Mouse (Mus musculus): ENCODE data around the gene Csrp3. TPM values are rescaled to one million over a fixed set of nuclear protein-coding genes. Genes with fewer than 3 reads are reported as not detected.
A peak's percentile ranks its signal among the peaks of the same experiment; 100 is the strongest.

Csrp3 gene
- polyA plus RNA-seq, 1 experiment from 2014 or later, result 4.9 TPM

GRCm38 (mm10) chr7:48881971-48882609 lies 34.3 kb upstream of the Csrp3 start:
- Histone ChIP-seq H3K4me1 (peaks cover 48% of the 10 kb centered on the region), H3K9me3 (replicated peaks) (no peaks in the 10 kb centered on the region), H3K27ac (peak overlapping the region; percentile 92), H3K4me3 (replicated peaks) (peak overlapping the region; percentile 89), H3K36me3 (peaks cover 13% of the 10 kb centered on the region; the same call in 1 of the 2 replicates), H3K4me2 (peak overlapping the region; percentile 86), H3K9ac (peak overlapping the region; percentile 90), H3K27me3 (0 out of 2 replicates have a peak, but pooled peaks cover 3% of the 10 kb centered on the region)
- 2% methylated on average over 28 of the region's 28 CpGs for WGBS
- ATAC-seq (replicated peaks; ENCODE audit: low FRiP score), result no peak

- H3K9ac ChIP-seq, result peak within 1 kb of the TSS; percentile 90
- under 1% methylated on average over 26 of the region's 41 CpGs for WGBS
- 0 out of 2 replicates have a peak, but pooled peaks cover 3% of the 10 kb centered on the region for H3K27me3 ChIP-seq
- H3K9me3 ChIP-seq (replicated peaks), result no peaks in the 10 kb centered on the region
- H3K4me2 ChIP-seq, result peak within 1 kb of the TSS; percentile 86
- H3K4me1 ChIP-seq, result peaks cover 43% of the 10 kb centered on the region
- H3K4me3 ChIP-seq (replicated peaks), result peak within 1 kb of the TSS; percentile 89
- ATAC-seq (replicated peaks; ENCODE audit: low FRiP score), result peak; percentile 85
- H3K36me3 ChIP-seq, result peaks cover 19% of the 10 kb centered on the region
- peak within 1 kb of the TSS; percentile 92 for H3K27ac ChIP-seq
Measured at GRCm38 (mm10) chr7:48881486-48881885, 33.7 kb upstream of the Csrp3 start, which contains the start of gene E2f8. Gene E2f8 (minus strand): TSS chr7:48881596.

GRCm38 (mm10) chr7:48880591-48881481 lies 33.0 kb upstream of the Csrp3 start:
- WGBS, result under 1% methylated on average over 70 of the region's 77 CpGs
- Histone ChIP-seq H3K27ac (peak overlapping the region; percentile 92), H3K27me3 (0 out of 2 replicates have a peak, but pooled peaks cover 3% of the 10 kb centered on the region), H3K4me3 (replicated peaks) (peak overlapping the region; percentile 89), H3K9ac (peak overlapping the region; percentile 90), H3K36me3 (peaks cover 25% of the 10 kb centered on the region), H3K4me2 (peak overlapping the region; percentile 86), H3K9me3 (replicated peaks) (no peaks in the 10 kb centered on the region), H3K4me1 (peaks cover 43% of the 10 kb centered on the region)
- peak; percentile 98 for ATAC-seq (replicated peaks; ENCODE audit: low FRiP score)

DNA sequence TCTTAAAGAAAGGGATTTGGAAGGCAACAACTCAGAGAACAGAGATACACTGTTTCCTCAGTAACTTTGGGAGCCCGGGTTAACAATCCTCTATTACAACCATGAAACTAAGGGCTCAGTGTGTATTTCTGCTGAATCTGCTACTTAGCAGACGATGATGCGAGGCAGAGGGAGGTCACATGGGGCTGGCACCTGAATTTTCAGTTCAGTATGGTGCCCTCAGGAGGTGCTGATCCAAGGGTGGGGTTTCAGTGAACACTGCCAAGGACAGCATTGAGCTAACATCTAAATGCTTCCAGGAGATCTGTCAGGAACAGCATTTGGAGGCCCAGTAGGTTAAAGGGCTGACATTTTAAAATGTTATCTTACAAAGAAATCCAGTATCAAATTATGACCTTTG lies 31.7 kb upstream of the Csrp3 start:
- ATAC-seq (replicated peaks; ENCODE audit: low FRiP score), result no peak

GRCm38 (mm10) chr7:48877786-48878390 lies 30.1 kb upstream of the Csrp3 start:
- WGBS, result 39% methylated on average over 15 of the region's 15 CpGs
- Histone ChIP-seq H3K9me3 (replicated peaks) (no peaks in the 10 kb centered on the region), H3K27ac (peak overlapping the region; percentile 20; the same call in 1 of the 2 replicates), H3K4me1 (peaks cover 39% of the 10 kb centered on the region), H3K4me3 (replicated peaks) (peak overlapping the region; percentile 4; the same call in 1 of the 2 replicates), H3K36me3 (peaks cover 54% of the 10 kb centered on the region), H3K9ac (no peak overlapping the region), H3K4me2 (peak overlapping the region; percentile 38), H3K27me3 (0 out of 2 replicates have a peak, but pooled peaks cover 1% of the 10 kb centered on the region)
- ATAC-seq (replicated peaks; ENCODE audit: low FRiP score), result no peak

More for the DNA sequence above, 31.7 kb upstream of the Csrp3 start:
- Histone ChIP-seq H3K9me3 (replicated peaks) (no peaks in the 10 kb centered on the region), H3K9ac (peak overlapping the region; percentile 12; the same call in 1 of the 2 replicates), H3K4me3 (replicated peaks) (peak overlapping the region; percentile 34), H3K27me3 (0 out of 2 replicates have a peak, but pooled peaks cover 3% of the 10 kb centered on the region), H3K4me1 (peaks cover 43% of the 10 kb centered on the region), H3K4me2 (peak overlapping the region; percentile 55), H3K36me3 (peaks cover 37% of the 10 kb centered on the region), H3K27ac (no peak overlapping the region)
- 59% methylated on average over 3 of the region's 3 CpGs for WGBS

GRCm38 (mm10) chr7:48876526-48876925 lies 28.7 kb upstream of the Csrp3 start:
- no peaks in the 10 kb centered on the region for H3K27me3 ChIP-seq
- no peaks in the 10 kb centered on the region for H3K9me3 ChIP-seq (replicated peaks)
- H3K4me1 ChIP-seq, result peaks cover 30% of the 10 kb centered on the region
- no peak overlapping the region for H3K4me3 ChIP-seq (replicated peaks)
- H3K9ac ChIP-seq, result no peak overlapping the region
- no peak overlapping the region for H3K4me2 ChIP-seq
- ATAC-seq (replicated peaks; ENCODE audit: low FRiP score), result no peak
- no peak overlapping the region for H3K27ac ChIP-seq
- 68% methylated on average over 4 of the region's 4 CpGs for WGBS
- peaks cover 68% of the 10 kb centered on the region for H3K36me3 ChIP-seq

DNA sequence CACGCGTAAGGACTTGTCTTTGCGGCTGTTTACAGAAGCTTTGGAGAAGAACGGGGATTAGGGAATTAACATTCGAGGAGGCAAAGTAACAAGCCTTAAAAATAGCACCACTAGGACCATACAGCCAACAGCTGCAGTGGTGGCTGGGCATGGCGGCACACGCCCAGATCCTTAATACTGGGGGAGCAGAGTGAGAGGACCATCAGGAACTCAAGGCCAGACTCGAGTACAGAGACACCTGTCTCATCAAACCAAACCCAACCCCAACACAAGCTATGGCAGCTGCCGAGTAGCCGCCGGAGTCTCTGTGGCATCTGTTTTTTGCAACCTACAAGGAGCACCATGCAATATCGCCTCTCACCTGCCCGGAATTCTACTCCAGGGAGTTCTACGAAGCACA lies 27.3 kb upstream of the Csrp3 start:
- no peaks in the 10 kb centered on the region for H3K9me3 ChIP-seq (replicated peaks)
- WGBS, result 93% methylated on average over 14 of the region's 14 CpGs

GRCm38 (mm10) chr7:48871292-48871691 lies 23.5 kb upstream of the Csrp3 start:
- no peaks in the 10 kb centered on the region for H3K27me3 ChIP-seq
- H3K9me3 ChIP-seq (replicated peaks), result no peaks in the 10 kb centered on the region
- ATAC-seq (replicated peaks; ENCODE audit: low FRiP score), result no peak
- H3K9ac ChIP-seq, result no peak overlapping the region
- no peaks in the 10 kb centered on the region for H3K4me1 ChIP-seq
- no peak overlapping the region for H3K27ac ChIP-seq
- no peak overlapping the region for H3K4me3 ChIP-seq (replicated peaks)
- no peak overlapping the region for H3K4me2 ChIP-seq
- 93% methylated on average over 11 of the region's 11 CpGs for WGBS
- peaks cover 99% of the 10 kb centered on the region for H3K36me3 ChIP-seq

More for the DNA sequence above, 27.3 kb upstream of the Csrp3 start:
- peaks cover 26% of the 10 kb centered on the region for H3K4me1 ChIP-seq
- H3K9ac ChIP-seq, result no peak overlapping the region
- H3K27ac ChIP-seq, result no peak overlapping the region
- H3K27me3 ChIP-seq, result no peaks in the 10 kb centered on the region
- H3K4me2 ChIP-seq, result no peak overlapping the region
- no peak overlapping the region for H3K4me3 ChIP-seq (replicated peaks)
- peaks cover 82% of the 10 kb centered on the region for H3K36me3 ChIP-seq
- ATAC-seq (replicated peaks; ENCODE audit: low FRiP score), result no peak

DNA sequence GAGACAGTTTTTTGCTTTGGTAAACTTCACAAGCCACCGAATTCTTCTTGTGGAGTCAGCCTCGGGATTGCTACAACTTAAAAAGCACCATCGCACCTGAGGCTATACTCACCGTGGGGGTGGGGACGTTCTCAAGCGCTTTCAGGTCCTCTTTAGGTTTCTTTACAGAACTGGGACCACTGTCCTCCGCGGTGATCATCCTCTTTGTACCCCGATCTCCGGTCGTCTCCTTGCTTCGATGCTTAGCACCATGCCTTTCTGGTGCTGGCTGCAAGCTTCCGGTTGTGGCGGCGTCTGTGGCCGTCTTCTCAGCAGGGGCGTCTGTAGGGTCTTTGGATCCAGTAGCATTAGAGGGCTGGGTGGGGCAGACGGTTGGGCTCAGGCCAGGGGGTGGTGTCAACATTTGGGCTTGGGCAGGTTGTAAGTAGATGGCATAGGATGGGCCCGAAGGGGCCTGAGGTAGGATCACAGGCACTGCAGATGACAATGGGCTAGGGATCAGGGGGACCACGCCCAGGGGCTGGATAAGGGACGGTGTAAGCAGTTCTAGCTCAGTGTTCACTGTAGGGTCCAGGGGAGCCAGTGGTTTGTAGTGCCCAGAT lies 22.8 kb upstream of the Csrp3 start:
- Histone ChIP-seq H3K9ac (no peak overlapping the region), H3K27me3 (no peaks in the 10 kb centered on the region), H3K27ac (no peak overlapping the region), H3K4me1 (no peaks in the 10 kb centered on the region), H3K9me3 (replicated peaks) (no peaks in the 10 kb centered on the region), H3K4me2 (no peak overlapping the region), H3K4me3 (replicated peaks) (no peak overlapping the region), H3K36me3 (peaks cover 100% of the 10 kb centered on the region)
- no peak for ATAC-seq (replicated peaks; ENCODE audit: low FRiP score)
- WGBS, result 94% methylated on average over 21 of the region's 21 CpGs

- Histone ChIP-seq H3K36me3 (peaks cover 100% of the 10 kb centered on the region), H3K27ac (no peak overlapping the region), H3K9ac (no peak overlapping the region), H3K9me3 (replicated peaks) (no peaks in the 10 kb centered on the region), H3K4me3 (replicated peaks) (no peak overlapping the region), H3K27me3 (no peaks in the 10 kb centered on the region), H3K4me1 (no peaks in the 10 kb centered on the region), H3K4me2 (no peak overlapping the region)
- 55% methylated on average over 6 of the region's 6 CpGs for WGBS
- no peak for ATAC-seq (replicated peaks; ENCODE audit: low FRiP score)
Measured at GRCm38 (mm10) chr7:48870144-48870543, 22.3 kb upstream of the Csrp3 start.

GRCm38 (mm10) chr7:48867576-48867975 lies 19.7 kb upstream of the Csrp3 start:
- no peaks in the 10 kb centered on the region for H3K9me3 ChIP-seq (replicated peaks)
- no peaks in the 10 kb centered on the region for H3K27me3 ChIP-seq
- WGBS, result 91% methylated on average over 18 of the region's 18 CpGs
- ATAC-seq (replicated peaks; ENCODE audit: low FRiP score), result no peak
- H3K9ac ChIP-seq, result no peak overlapping the region
- no peak overlapping the region for H3K4me2 ChIP-seq
- no peaks in the 10 kb centered on the region for H3K4me1 ChIP-seq
- H3K36me3 ChIP-seq, result peaks cover 81% of the 10 kb centered on the region
- H3K4me3 ChIP-seq (replicated peaks), result no peak overlapping the region
- no peak overlapping the region for H3K27ac ChIP-seq
